Mouse (Mus musculus) lung, adult 2 months (tissue): ENCODE measurements at regions not wholly inside any gene's neighbourhood (a gene's known extent, or its start where the extent isn't known, plus 50 kb on each side); places are given as distances from the start of the nearest gene placed in this dataset.

ENCODE experiments used
- CTCF ChIP-seq: fragments of 200-500 bp; IDR thresholded peaks from 2 replicates; pipeline ENCODE4 v1.5.1; 2011; ENCODE audit warnings: mild to moderate bottlenecking, low read length, control low read depth; ENCODE audit not compliant: insufficient read depth
- POLR2A ChIP-seq: fragments of 200-500 bp; IDR thresholded peaks from 2 replicates; pipeline ENCODE4 v1.6.1; 2011; ENCODE audit warnings: low read depth, mild to moderate bottlenecking, control low read depth, low read length, borderline replicate concordance; ENCODE audit errors: extremely low read depth

GRCm38 (mm10) chr10:98837289-98838181, 76.7 kb upstream of the Atp2b1 start:
- TF ChIP-seq POLR2A = no peak
- no peak for TF ChIP-seq CTCF
